Mouse (Mus musculus) cerebellum, adult 2 months (tissue): Measurements from ENCODE around the gene Iqce. TPM values are rescaled to one million over a fixed set of nuclear protein-coding genes. Genes with fewer than 3 reads are reported as not detected.

Experiments used
- DNase-seq, 2 experiments: peaks; one replicate each; pipeline ENCODE4 v3.0.0; 2021
- H3K27ac ChIP-seq: fragments of 200-500 bp; 2 replicates; pipeline ENCODE4 v1.5.1; 2012; ENCODE audit warnings: low read length, control low read depth, inconsistent platforms; ENCODE audit not compliant: insufficient read depth
- H3K27me3 ChIP-seq: fragments of 200-500 bp; 2 replicates; pipeline ENCODE4 v1.6.1; 2012; ENCODE audit warnings: inconsistent platforms, mild to moderate bottlenecking, low read length, moderate library complexity; ENCODE audit not compliant: control insufficient read depth, insufficient read depth
- H3K4me1 ChIP-seq: fragments of 200-500 bp; 2 replicates; pipeline ENCODE4 v1.6.1; 2011; ENCODE audit warnings: low read length; ENCODE audit not compliant: control insufficient read depth, insufficient read depth
- H3K4me3 ChIP-seq: fragments of 200-500 bp; replicated peaks from 2 replicates; pipeline ENCODE3; 2011; ENCODE audit warnings: mild to moderate bottlenecking, low read depth, low read length, control low read depth; ENCODE audit not compliant: insufficient read depth
- CTCF ChIP-seq: fragments of 200-500 bp; IDR thresholded peaks from 2 replicates; pipeline ENCODE4 v1.5.1; 2011; ENCODE audit warnings: low read depth, mild to moderate bottlenecking, control low read depth, low read length, moderate library complexity, borderline replicate concordance; ENCODE audit not compliant: insufficient read depth
- POLR2A ChIP-seq: fragments of 200-500 bp; IDR thresholded peaks from 2 replicates; pipeline ENCODE4 v1.6.1; 2011; ENCODE audit warnings: low read length, control low read depth, borderline replicate concordance; ENCODE audit not compliant: insufficient read depth
- WGBS: fragments of 180-500 bp; shearing (Covaris S2); methylation state at CpG from one replicate; pipeline ENCODE4 v1.1.7; 2018; 5-methylcytosine and 5-hydroxymethylcytosine counted together
- polyA plus RNA-seq: library from polyadenylated mRNA; depleted of rRNA; stranded (reverse); fragments of >200 nt; gene quantifications from 2 replicates; pipeline ENCODE4 v1.2.3, GENCODE M21; 2012

Gene Iqce
- polyA plus RNA-seq, 1 experiment = 33.7 TPM

- 95% methylated on average over 9 of the region's 9 CpGs for WGBS
These were observed 73.2 kb downstream of the Iqce start for GRCm38 (mm10) chr5:140628995-140629394.

GRCm38 (mm10) chr5:140627580-140627979 lies 74.6 kb downstream of the Iqce start:
- Histone ChIP-seq H3K4me3 (no peak overlapping the region), H3K27me3 (no peaks in the 10 kb centered on the region), H3K27ac (no peak overlapping the region), H3K4me1 (no peaks in the 10 kb centered on the region)
- DNase-seq = no peak
- no peak for TF ChIP-seq POLR2A
- no peak; the same call in 1 of the 2 replicates for TF ChIP-seq CTCF
- WGBS = 90% methylated on average over 5 of the region's 5 CpGs

More at GRCm38 (mm10) chr5:140628995-140629394, 73.2 kb downstream of the Iqce start:
- Histone ChIP-seq H3K4me1 (no peaks in the 10 kb centered on the region), H3K27me3 (no peaks in the 10 kb centered on the region), H3K4me3 (no peak overlapping the region), H3K27ac (no peak overlapping the region)
- no peak for DNase-seq
- TF ChIP-seq CTCF (peak; percentile 44; the same call in 1 of the 2 replicates), POLR2A (no peak)

DNA sequence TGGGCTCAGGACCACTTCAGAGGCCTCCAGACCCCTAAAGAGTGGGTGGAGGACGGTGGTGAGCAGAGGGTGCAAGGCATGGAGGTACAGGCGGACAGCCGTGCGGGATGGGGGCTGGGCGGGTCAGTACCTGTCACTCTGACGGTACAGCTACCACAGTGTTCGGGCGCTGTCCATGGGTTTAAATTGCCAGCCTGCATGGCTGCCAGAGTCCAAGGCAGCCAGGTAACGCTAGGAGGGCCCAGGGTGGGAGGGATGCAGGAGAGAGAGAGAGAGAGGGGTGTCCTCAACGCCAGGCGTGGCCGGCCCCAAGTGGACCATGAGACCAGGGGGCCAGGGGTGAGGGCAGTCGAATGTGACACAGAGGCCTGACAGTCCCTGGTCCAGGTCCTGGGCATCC lies 77.2 kb downstream of the Iqce start:
- TF ChIP-seq CTCF (no peak), POLR2A (no peak)
- Histone ChIP-seq H3K27me3 (no peaks in the 10 kb centered on the region), H3K4me3 (no peak overlapping the region), H3K27ac (no peak overlapping the region), H3K4me1 (no peaks in the 10 kb centered on the region)
- no peak for DNase-seq
- 90% methylated on average over 13 of the region's 13 CpGs for WGBS

GRCm38 (mm10) chr5:140624238-140624637 lies 77.9 kb downstream of the Iqce start:
- H3K4me1 ChIP-seq = no peaks in the 10 kb centered on the region
- WGBS = 74% methylated on average over 5 of the region's 5 CpGs
- DNase-seq = no peak
- no peaks in the 10 kb centered on the region for H3K27me3 ChIP-seq
- H3K27ac ChIP-seq = no peak overlapping the region
- no peak overlapping the region for H3K4me3 ChIP-seq
- TF ChIP-seq POLR2A (no peak), CTCF (no peak)

GRCm38 (mm10) chr5:140623791-140624190 lies 78.4 kb downstream of the Iqce start:
- Histone ChIP-seq H3K27ac (no peak overlapping the region), H3K4me1 (no peaks in the 10 kb centered on the region), H3K4me3 (no peak overlapping the region), H3K27me3 (no peaks in the 10 kb centered on the region)
- TF ChIP-seq CTCF = no peak
- no peak for TF ChIP-seq POLR2A
- WGBS = 73% methylated on average over 4 of the region's 4 CpGs
- no peak for DNase-seq

DNA sequence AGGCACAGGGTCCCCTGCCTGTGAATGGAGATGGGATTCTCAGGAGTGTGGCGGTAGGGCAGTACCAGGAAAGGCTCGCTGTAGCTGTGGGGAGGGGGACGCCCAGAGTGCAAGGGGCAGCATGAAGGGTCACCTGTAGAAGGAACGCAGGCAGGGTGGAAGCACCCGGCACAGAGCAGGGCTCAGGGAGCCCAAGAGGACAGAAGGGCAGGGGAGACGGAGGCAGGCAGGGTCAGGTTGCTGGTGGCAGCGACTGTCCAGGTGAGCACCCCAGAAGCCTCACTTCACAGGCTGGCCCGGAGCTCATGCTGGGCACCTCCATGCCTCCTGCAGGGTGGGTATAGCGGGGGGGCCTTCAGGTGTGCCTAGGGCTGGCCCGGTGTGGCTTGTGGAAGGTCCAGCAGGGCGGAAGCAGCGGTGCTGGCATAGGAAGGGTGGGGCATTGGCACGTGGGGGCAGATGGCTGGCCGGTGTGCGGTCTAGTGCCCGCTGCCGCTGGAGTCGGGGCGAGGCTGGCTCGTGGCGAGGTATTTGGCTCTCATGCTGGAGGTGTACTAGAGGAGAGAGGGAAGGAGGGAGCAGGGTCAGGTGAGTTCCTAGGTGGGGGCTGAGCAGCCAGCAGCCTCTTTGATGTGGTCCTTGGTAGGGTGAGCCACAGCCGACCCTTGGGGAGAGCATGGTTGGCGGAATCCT lies 79.1 kb downstream of the Iqce start:
- no peak for DNase-seq
- no peaks in the 10 kb centered on the region for H3K27me3 ChIP-seq
- no peaks in the 10 kb centered on the region for H3K4me1 ChIP-seq
- H3K4me3 ChIP-seq = no peak overlapping the region
- H3K27ac ChIP-seq = no peak overlapping the region
- WGBS = 76% methylated on average over 23 of the region's 23 CpGs
- TF ChIP-seq CTCF (no peak), POLR2A (no peak)

GRCm38 (mm10) chr5:140621517-140621916 lies 80.7 kb downstream of the Iqce start:
- Histone ChIP-seq H3K27ac (no peak overlapping the region), H3K27me3 (no peaks in the 10 kb centered on the region), H3K4me3 (no peak overlapping the region), H3K4me1 (no peaks in the 10 kb centered on the region)
- WGBS = 53% methylated on average over 10 of the region's 10 CpGs
- TF ChIP-seq POLR2A = no peak
- no peak for TF ChIP-seq CTCF
- DNase-seq = no peak

DNA sequence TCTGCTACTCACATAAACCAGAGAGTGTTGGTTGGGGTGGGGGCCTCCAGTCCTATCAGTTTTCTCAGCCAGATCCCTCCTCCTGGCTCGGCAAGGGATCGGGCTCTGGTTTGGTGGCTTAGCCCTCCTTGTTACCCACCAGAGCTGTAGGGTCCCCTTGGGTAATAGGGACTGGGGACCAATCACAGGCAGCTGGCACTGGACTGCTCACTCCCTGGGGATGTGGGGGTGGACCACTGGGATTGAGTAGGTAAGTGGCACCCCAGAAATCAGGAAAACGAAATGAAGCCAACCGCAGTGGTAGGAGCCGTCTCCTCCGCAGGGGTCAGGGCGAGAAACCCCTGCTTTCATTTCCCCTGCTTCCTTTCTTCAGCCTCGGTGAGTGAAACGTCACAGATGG lies 81.1 kb downstream of the Iqce start:
- DNase-seq = no peak
- Histone ChIP-seq H3K27me3 (no peaks in the 10 kb centered on the region), H3K27ac (no peak overlapping the region), H3K4me1 (no peaks in the 10 kb centered on the region), H3K4me3 (no peak overlapping the region)
- TF ChIP-seq POLR2A = no peak
- TF ChIP-seq CTCF = no peak
- WGBS = 65% methylated on average over 9 of the region's 9 CpGs
